In the genomic region with DNA sequence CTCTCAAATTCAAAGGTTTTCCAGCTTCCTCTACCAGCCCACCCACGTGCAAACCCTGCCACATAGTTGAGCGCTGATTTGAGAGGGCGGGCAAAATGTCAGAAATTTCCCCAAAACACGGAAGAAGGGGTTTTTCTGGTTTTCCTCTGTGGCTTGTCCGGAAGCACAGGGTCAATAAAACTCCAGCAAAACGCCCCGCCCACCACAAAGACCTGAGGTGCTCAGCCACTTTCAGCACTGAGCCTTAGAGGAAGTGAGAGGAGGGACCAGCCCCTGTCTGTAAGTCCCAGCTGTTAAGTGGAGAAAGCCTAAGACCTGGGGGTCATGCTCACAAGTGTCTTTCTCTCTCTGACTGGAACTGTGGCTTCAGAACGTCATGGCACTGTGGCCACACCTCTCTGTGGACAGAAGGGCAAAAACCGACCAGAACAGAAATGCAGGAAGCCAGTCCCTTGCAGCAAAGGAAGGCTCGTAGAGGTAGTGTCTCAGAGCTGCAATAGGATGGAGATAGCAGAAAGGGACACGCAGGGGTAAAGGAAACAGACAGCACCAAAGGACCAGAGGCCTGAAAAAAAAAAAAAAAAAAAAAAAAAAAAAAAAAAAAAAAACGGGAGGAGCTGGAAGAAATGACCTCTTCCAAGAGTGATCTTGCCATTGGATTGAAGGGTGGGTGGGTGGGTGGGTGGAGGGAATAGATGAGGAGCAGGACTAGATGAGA, we compare ENCODE assay signal across 13 mouse cellular contexts. TPM values are rescaled to one million over a fixed set of nuclear protein-coding genes. Genes with fewer than 3 reads are reported as not detected.
DNase-seq lines count a peak whose midpoint lies in the region; ATAC-seq lines count a peak whose summit lies in the region.
"Had no signal": no experiment of that assay in that cellular context is flagged by ENCODE, and none has a peak within 500 bp of the region (broad histone marks: within the 10 kb centered on the region; RNA-seq: fewer than 3 reads in every experiment).

No protein-coding gene starts in this region.

- H3K27me3 ChIP-seq in heart, embryonic 11.5 days (ENCODE audit: control insufficient read depth, insufficient read depth, low read length), result no peaks in the 10 kb centered on the region
- H3K27me3 ChIP-seq: embryonic facial prominence, embryonic 12.5 days; neural tube, embryonic 12.5 days had no signal

- no peak overlapping the region for H3K4me3 ChIP-seq in heart, embryonic 11.5 days (ENCODE audit: low read depth, low read length)
- H3K4me3 ChIP-seq: embryonic facial prominence, embryonic 12.5 days; heart, adult 2 months; neural tube, embryonic 12.5 days had no signal

- H3K27ac ChIP-seq in heart, embryonic 11.5 days (ENCODE audit: low read depth, low read length), result no peak overlapping the region
- H3K27ac ChIP-seq: embryonic facial prominence, embryonic 12.5 days; heart, adult 2 months; neural tube, embryonic 12.5 days had no signal

- WGBS in heart, embryonic 11.5 days (ENCODE audit: insufficient replicate concordance), result 43% methylated on average over 11 of the region's 12 CpGs

- DNase-seq in heart, adult 11 months, result peak; percentile 94
- DNase-seq in thymus, postnatal 0 days (ENCODE audit: low spot score), result peak; percentile 42
- DNase-seq in cerebellum, postnatal 25 days, result no peak
- DNase-seq in adrenal gland, adult 18-20 months (ENCODE audit: low spot score in 2 of 2), result no peak
- no peak for DNase-seq in layer of hippocampus, adult 18-20 months (ENCODE audit: low spot score in 2 of 2)

- H3K4me1 ChIP-seq in heart, embryonic 11.5 days (ENCODE audit: control insufficient read depth, insufficient read depth, low read length), result no peaks in the 10 kb centered on the region
- H3K4me1 ChIP-seq: embryonic facial prominence, embryonic 12.5 days; neural tube, embryonic 12.5 days had no signal

- no peaks in the 10 kb centered on the region for H3K36me3 ChIP-seq in heart, embryonic 11.5 days (ENCODE audit: control insufficient read depth, insufficient read depth, low read length)
- H3K36me3 ChIP-seq: embryonic facial prominence, embryonic 12.5 days; neural tube, embryonic 12.5 days had no signal

- no peak overlapping the region for H3K9ac ChIP-seq in heart, embryonic 11.5 days (ENCODE audit: low read depth, low read length)
- H3K9ac ChIP-seq: embryonic facial prominence, embryonic 12.5 days; neural tube, embryonic 12.5 days had no signal

- H3K4me2 ChIP-seq in heart, embryonic 11.5 days, result no peak overlapping the region
- H3K4me2 ChIP-seq: embryonic facial prominence, embryonic 12.5 days; neural tube, embryonic 12.5 days had no signal

- no peak for ATAC-seq in heart, embryonic 11.5 days (replicated peaks; ENCODE audit: insufficient number of reproducible peaks, low FRiP score, low TSS enrichment)
- peak; percentile 65 for ATAC-seq in inflammation-experienced regulatory T-cells, adult 6 months
- ATAC-seq in megakaryocyte-erythroid progenitor cell, adult 5-6 weeks (replicated peaks; ENCODE audit: low FRiP score, low TSS enrichment, poor library complexity, severe bottlenecking), result peak; percentile 45

- no peaks in the 10 kb centered on the region for H3K9me3 ChIP-seq in heart, embryonic 11.5 days (replicated peaks; ENCODE audit: control insufficient read depth, low read length)
- H3K9me3 ChIP-seq: embryonic facial prominence, embryonic 12.5 days; neural tube, embryonic 12.5 days had no signal

RNA-seq across cellular contexts. Expression of gene Tnfrsf8, which starts 14.6 kb away (rescaled TPM):
- polyA plus RNA-seq in heart, embryonic 11.5 days (2014; fragmentation: Nextera tagmentation; extraction: Ambion mirVana), result 0.04 and 0.08 TPM in 2 replicates
- 10 to 100 TPM; 10.4 to 16.8 (median 14.5) TPM for polyA plus RNA-seq in inflammation-experienced regulatory T-cells, adult 6 months (2017; shearing (Covaris generic))
- total RNA-seq in megakaryocyte-erythroid progenitor cell, adult 5-6 weeks (2014; fragmentation: Nextera tagmentation), result 0.31 TPM in 1 of 2 replicates, not detected in the other
- not detected in 2 replicates for total RNA-seq in megakaryocyte-erythroid progenitor cell, adult 5-6 weeks (2017)
- 13.6 and 15.3 TPM in 2 replicates for polyA plus RNA-seq in thymus, postnatal 0 days (2015; fragmentation: Nextera tagmentation; extraction: Ambion mirVana)
- under 1 TPM; 0.13 to 0.36 TPM for total RNA-seq in adrenal gland, adult 18-20 months (2021)
- total RNA-seq in layer of hippocampus, adult 18-20 months (2021), result 1 to 10 TPM; 1.1 to 1.2 TPM
- polyA plus RNA-seq: C2C12; kidney, embryonic 16.5 days had no signal

RNA-seq across cellular contexts. Expression of gene Tnfrsf1b, which starts 53.7 kb away (rescaled TPM):
- polyA plus RNA-seq in heart, embryonic 11.5 days (2014; fragmentation: Nextera tagmentation; extraction: Ambion mirVana), result 2.3 and 3.8 TPM in 2 replicates
- 100 to 1,000 TPM in 1 of 3 experiments, 10 to 100 TPM in 2; 83.9 to 124 (median 98.2) TPM for polyA plus RNA-seq in inflammation-experienced regulatory T-cells, adult 6 months (2017; shearing (Covaris generic))
- 2.3 and 4.9 TPM in 2 replicates for total RNA-seq in megakaryocyte-erythroid progenitor cell, adult 5-6 weeks (2014; fragmentation: Nextera tagmentation)
- 1.9 and 3.7 TPM in 2 replicates for total RNA-seq in megakaryocyte-erythroid progenitor cell, adult 5-6 weeks (2017)
- 12.5 and 12.9 TPM in 2 replicates for polyA plus RNA-seq in thymus, postnatal 0 days (2015; fragmentation: Nextera tagmentation; extraction: Ambion mirVana)
- 10 to 100 TPM in 1 of 2 experiments, 1 to 10 TPM in 1; 8.5 to 18.4 TPM for total RNA-seq in adrenal gland, adult 18-20 months (2021)
- total RNA-seq in layer of hippocampus, adult 18-20 months (2021), result 1 to 10 TPM; 2.8 to 3.4 TPM

Comparison
In these comparisons a context has a peak if more than half of its experiments do, and no peak if none do; other contexts are left out.
1. DNase-seq: peak in heart, adult 11 months (single experiment) and thymus, postnatal 0 days (single experiment); none in cerebellum, postnatal 25 days (0 of 2), adrenal gland, adult 18-20 months (0 of 2) and layer of hippocampus, adult 18-20 months (0 of 2).